Mouse (Mus musculus): Measurements from ENCODE around the gene Dclk1.

GRCm38 (mm10) chr3:55305653-55306052, 63.5 kb downstream of the Dclk1 start:
- TF ChIP-seq GATA1 (IDR thresholded peaks at IDR 0.05; ENCODE audit: low read length) (no peak), TAL1 (IDR thresholded peaks at IDR 0.05; ENCODE audit: low read length) (no peak)

Data from erythroblast, embryonic 14.5 days (primary cell).